Mouse (Mus musculus) heart, embryonic 10.5 days (tissue): Measurements from ENCODE around the gene Pdpk1. TPM values are rescaled to one million over a fixed set of nuclear protein-coding genes. Genes with fewer than 3 reads are reported as not detected.
"Not testable (repeated sequence)": the region's sequence is repeated elsewhere in the genome, so short reads cannot be mapped to it uniquely, and the experiment has no call there.

Experiments
- DNase-seq: peaks from one replicate; pipeline ENCODE4 v3.0.0-alpha.2; 2017; ENCODE audit warnings: low spot score
- H3K27ac ChIP-seq: fragments of 300-500 bp; sonication (generic); 2 replicates; pipeline ENCODE4 v1.5.1; 2016; ENCODE audit warnings: mild to moderate bottlenecking
- H3K27me3 ChIP-seq: fragments of 300-500 bp; sonication (generic); 2 replicates; pipeline ENCODE4 v1.6.1; 2016; ENCODE audit warnings: mild to moderate bottlenecking; ENCODE audit not compliant: poor library complexity, insufficient read depth, severe bottlenecking
- H3K36me3 ChIP-seq: fragments of 300-500 bp; sonication (generic); 2 replicates; pipeline ENCODE4 v1.6.1; 2016; ENCODE audit warnings: mild to moderate bottlenecking, moderate library complexity
- H3K4me1 ChIP-seq: fragments of 300-500 bp; sonication (generic); 2 replicates; pipeline ENCODE4 v1.6.1; 2016; ENCODE audit warnings: mild to moderate bottlenecking
- H3K4me3 ChIP-seq: fragments of 300-500 bp; sonication (generic); 2 replicates; pipeline ENCODE4 v1.5.1; 2016; ENCODE audit warnings: mild to moderate bottlenecking, moderate library complexity
- H3K9me3 ChIP-seq: fragments of 300-500 bp; sonication (generic); 2 replicates; pipeline ENCODE4 v1.6.1; 2016; ENCODE audit warnings: mild to moderate bottlenecking, moderate library complexity
- WGBS: fragments of 180-500 bp; shearing (Covaris S2); methylation state at CpG from one replicate; pipeline ENCODE4 v1.1.7; 2016; 5-methylcytosine and 5-hydroxymethylcytosine counted together
- polyA plus RNA-seq: library from polyadenylated mRNA; unstranded; fragments of >200 nt; fragmentation: Nextera tagmentation; extraction: Ambion mirVana; gene quantifications from 2 replicates; pipeline ENCODE4 v1.2.1, GENCODE M21; 2016

The Pdpk1 gene
- polyA plus RNA-seq, 1 experiment from 2014 or later, result 33.0 TPM

DNA sequence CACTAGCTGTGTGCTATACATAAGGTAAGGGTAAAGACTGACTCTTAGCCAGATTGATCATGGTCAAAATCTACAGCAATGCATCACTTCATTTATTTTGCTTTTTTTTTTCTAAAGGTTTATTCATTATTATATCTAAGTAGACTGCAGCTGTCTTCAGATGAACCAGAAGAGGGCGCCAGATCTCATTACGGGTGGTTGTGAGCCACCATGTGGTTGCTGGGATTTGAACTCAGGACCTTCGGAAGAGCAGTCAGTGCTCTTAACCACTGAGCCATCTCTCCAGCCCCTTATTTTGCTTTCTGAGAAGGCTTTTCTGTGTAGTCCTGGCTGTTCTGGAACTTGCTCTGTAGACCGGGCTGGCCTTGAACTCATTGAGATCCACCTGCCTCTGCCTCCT, 17.8 kb downstream of the Pdpk1 start:
- 0 out of 2 replicates have a peak, but pooled peaks cover 12% of the 10 kb centered on the region for H3K4me1 ChIP-seq
- WGBS, result 88% methylated on average over 4 of the region's 4 CpGs
- H3K27ac ChIP-seq, H3K4me3 ChIP-seq, H3K36me3 ChIP-seq, H3K9me3 ChIP-seq, DNase-seq, H3K27me3 ChIP-seq: not testable (repeated sequence)

DNA sequence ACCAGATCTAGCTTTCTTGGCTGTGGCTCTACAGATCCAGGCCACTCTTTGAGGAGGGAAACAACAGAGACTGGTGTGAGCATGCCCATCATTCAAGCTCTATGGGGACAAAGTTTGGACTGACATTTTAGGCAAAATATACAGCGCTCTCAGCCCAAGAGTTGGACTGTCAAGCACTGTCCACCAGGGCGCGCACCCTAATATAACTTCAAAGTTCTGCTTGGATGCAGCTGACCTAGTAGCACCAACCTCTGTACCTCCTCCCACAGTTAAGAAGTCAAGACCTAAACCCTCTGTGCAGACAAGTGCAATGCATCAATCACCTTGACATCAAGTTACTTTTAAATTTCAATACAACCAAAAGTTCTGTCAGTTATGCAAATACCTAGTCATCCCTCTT, 19.2 kb downstream of the Pdpk1 start:
- no peaks in the 10 kb centered on the region for H3K36me3 ChIP-seq
- H3K27ac ChIP-seq, result no peak overlapping the region
- DNase-seq, result no peak
- H3K4me3 ChIP-seq, result no peak overlapping the region
- no peaks in the 10 kb centered on the region for H3K27me3 ChIP-seq
- 0 out of 2 replicates have a peak, but pooled peaks cover 4% of the 10 kb centered on the region for H3K4me1 ChIP-seq
- 94% methylated on average over 3 of the region's 3 CpGs for WGBS
- no peaks in the 10 kb centered on the region for H3K9me3 ChIP-seq

DNA sequence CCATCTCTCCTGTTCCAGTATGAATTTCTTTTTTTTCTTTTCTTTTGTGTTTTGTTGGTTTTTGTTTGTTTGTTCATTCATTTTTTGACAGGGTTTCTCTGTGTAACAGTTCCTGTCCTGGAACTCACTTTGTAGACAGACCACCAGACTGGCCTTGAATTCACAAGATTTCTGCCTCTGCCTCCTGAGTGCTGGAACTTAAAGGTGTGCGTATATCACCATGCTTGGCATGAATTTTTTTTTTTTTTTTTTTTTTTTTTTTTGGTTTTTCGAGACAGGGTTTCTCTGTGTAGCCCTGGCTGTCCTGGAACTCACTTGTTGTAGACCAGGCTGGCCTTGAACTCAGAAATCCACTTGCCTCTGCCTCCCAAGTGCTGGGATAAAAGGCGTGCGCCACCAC, 21.5 kb downstream of the Pdpk1 start:
- not testable (repeated sequence) for H3K27ac ChIP-seq, H3K27me3 ChIP-seq, H3K4me3 ChIP-seq, H3K9me3 ChIP-seq, DNase-seq, H3K4me1 ChIP-seq, H3K36me3 ChIP-seq
- WGBS, result 83% methylated on average over 4 of the region's 4 CpGs

DNA sequence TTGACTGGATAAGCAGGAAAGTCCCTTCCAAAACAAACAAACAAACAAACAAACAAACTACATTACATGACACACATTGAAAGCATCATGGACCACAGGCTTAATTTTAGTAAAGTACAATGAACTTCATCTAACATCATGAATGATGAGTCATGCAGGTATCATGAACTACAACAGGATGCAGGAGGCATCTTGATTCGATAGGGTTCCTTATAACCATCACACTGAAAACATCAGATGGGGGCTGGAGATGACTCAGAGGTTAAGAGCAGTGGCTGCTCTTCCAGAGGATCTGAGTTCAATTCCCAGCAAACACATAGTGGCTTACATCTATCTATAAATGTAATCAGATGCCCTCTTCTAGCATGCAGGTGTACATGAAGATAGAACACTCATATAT, 23.1 kb downstream of the Pdpk1 start:
- WGBS, result 94% methylated on average over 1 of the region's 1 CpGs

DNA sequence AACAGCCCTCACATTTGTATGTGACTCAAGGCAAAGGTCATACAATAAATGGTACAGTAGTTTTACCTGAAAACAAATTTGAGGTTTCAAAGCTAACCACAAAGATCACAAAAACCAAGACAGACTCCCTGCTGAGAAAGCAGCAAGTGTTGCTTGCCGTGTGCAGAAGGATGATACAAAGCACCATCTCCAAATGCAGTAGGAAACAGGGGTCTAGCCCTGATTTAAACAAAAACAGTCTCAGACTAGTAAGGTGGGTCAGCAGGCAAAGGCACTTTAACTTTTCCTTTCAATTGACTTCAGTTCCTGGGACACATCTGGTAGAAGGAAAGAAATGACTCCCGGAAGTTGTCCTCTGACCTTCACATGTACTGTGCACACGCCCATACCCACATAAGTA, 23.9 kb downstream of the Pdpk1 start:
- WGBS, result 84% methylated on average over 3 of the region's 3 CpGs
- no peak for DNase-seq
- Histone ChIP-seq H3K9me3 (no peaks in the 10 kb centered on the region), H3K27ac (no peak overlapping the region), H3K4me3 (no peak overlapping the region), H3K27me3 (no peaks in the 10 kb centered on the region), H3K4me1 (no peaks in the 10 kb centered on the region), H3K36me3 (no peaks in the 10 kb centered on the region)

More for the DNA sequence above, 23.1 kb downstream of the Pdpk1 start:
- H3K4me3 ChIP-seq, result no peak overlapping the region
- no peak overlapping the region for H3K27ac ChIP-seq
- H3K27me3 ChIP-seq, result no peaks in the 10 kb centered on the region
- no peaks in the 10 kb centered on the region for H3K36me3 ChIP-seq
- H3K9me3 ChIP-seq, result no peaks in the 10 kb centered on the region
- no peaks in the 10 kb centered on the region for H3K4me1 ChIP-seq
- no peak for DNase-seq

DNA sequence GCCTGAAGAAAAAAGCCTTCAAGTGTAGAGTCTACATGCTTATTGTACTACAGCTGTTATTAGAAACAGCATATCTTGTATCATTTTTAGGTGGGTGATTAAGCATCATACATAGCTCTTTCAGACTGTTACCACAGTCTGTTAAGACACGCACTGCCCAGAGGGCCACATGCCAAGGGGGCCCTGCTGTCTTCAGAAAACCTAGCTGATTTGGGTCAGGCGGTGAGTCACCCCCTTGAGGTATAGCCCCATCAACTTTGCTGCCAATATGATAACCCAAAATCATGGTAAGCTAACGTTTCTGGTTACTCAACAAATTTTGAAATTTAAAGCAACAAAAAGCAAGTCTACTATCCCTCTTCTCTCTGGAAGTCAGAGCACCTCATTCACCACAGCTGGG, 31.3 kb downstream of the Pdpk1 start:
- Histone ChIP-seq H3K9me3 (no peaks in the 10 kb centered on the region), H3K27ac (no peak overlapping the region), H3K4me1 (no peaks in the 10 kb centered on the region), H3K36me3 (peaks cover 2% of the 10 kb centered on the region; the same call in 1 of the 2 replicates), H3K4me3 (no peak overlapping the region), H3K27me3 (no peaks in the 10 kb centered on the region)
- no peak for DNase-seq
- 84% methylated on average over 3 of the region's 3 CpGs for WGBS

DNA sequence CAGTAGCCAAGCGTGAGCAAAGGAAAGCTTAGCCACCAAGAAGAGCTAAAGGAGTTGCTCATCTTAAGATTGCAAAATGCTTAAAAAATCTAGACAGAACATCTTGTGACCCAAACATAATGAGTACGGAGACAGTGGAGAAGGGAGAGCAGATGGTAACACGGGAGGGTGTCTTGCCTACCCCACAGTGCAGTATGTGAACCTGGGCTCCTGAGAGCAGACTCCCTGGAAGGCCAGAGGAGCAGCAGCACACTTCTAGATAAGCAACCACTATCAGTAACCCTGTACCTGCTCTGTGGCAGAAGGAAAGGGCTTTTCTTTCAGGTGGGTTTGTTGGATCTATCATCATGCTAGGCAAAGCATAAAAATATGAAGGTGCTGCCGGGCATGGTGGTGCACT, 37.7 kb downstream of the Pdpk1 start:
- DNase-seq, result no peak
- Histone ChIP-seq H3K27me3 (no peaks in the 10 kb centered on the region), H3K4me3 (no peak overlapping the region), H3K36me3 (peaks cover 19% of the 10 kb centered on the region), H3K4me1 (no peaks in the 10 kb centered on the region), H3K27ac (no peak overlapping the region), H3K9me3 (no peaks in the 10 kb centered on the region)
- 81% methylated on average over 4 of the region's 4 CpGs for WGBS

DNA sequence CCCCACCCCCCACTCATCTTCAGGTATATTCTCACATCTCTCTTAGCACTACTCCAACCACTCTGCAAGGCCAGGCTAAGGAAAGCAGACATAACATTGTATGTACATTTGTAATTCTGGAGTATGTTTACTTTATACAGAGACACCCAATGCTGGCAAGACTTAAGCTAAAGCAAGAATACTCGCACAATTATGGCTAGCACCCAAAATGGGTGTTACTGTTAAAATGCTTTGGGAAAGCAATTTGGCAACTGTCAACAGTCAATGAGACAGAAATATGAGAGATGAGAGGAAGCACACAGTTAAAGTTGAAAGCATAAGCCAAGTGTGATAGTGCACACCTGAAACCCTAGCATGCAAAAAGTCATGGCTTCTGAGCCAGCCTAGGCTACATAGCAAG, 39.5 kb downstream of the Pdpk1 start:
- no peaks in the 10 kb centered on the region for H3K4me1 ChIP-seq
- DNase-seq, result no peak
- H3K9me3 ChIP-seq, result no peaks in the 10 kb centered on the region
- WGBS, result 93% methylated on average over 1 of the region's 1 CpGs
- H3K27ac ChIP-seq, result no peak overlapping the region
- peaks cover 25% of the 10 kb centered on the region for H3K36me3 ChIP-seq
- no peaks in the 10 kb centered on the region for H3K27me3 ChIP-seq
- no peak overlapping the region for H3K4me3 ChIP-seq

DNA sequence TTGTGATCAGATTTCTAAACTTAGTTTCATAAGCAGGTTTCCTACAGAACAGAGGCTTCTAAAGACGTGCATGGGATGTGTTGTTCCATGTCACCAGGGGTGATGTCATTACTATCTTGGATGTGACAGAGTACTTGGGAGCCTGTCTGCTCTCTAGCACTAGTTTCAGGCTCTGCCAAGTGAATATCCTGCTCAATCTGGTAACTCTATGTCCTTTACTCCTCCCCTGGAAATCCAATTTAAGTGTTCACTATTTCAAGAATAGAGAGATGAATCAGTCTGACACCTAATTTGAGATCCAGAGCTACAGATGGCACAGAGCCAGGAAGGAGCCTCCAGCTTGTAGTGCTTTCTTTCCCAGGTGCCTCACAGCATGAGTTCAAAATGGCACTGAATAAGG, 41.8 kb downstream of the Pdpk1 start:
- DNase-seq, result no peak
- Histone ChIP-seq H3K9me3 (no peaks in the 10 kb centered on the region), H3K4me3 (no peak overlapping the region), H3K27me3 (no peaks in the 10 kb centered on the region), H3K27ac (no peak overlapping the region), H3K4me1 (no peaks in the 10 kb centered on the region), H3K36me3 (peaks cover 45% of the 10 kb centered on the region)
- WGBS, result 54% methylated on average over 1 of the region's 1 CpGs

DNA sequence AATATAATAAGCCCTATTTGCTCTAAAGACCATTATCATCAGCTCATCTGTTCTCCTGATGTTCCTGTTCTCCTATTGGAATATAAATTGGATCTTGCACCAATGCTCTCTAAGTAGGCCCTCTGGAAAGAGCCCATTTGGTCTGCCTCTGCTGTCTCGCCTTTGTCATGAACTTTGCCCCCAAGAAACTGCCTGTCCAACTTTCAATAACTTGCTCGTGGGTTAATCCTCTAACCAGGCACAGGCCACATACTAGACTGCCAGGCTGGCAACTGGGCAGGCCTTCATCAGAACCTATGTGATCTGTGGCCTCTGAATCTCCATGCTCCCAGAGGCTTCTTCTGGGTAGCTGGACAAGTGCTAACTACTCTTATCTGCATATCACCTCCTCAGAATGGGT, 45.6 kb downstream of the Pdpk1 start:
- no peak for DNase-seq
- no peaks in the 10 kb centered on the region for H3K27me3 ChIP-seq
- H3K4me1 ChIP-seq, result no peaks in the 10 kb centered on the region
- H3K4me3 ChIP-seq, result no peak overlapping the region
- H3K9me3 ChIP-seq, result no peaks in the 10 kb centered on the region
- H3K36me3 ChIP-seq, result peaks cover 69% of the 10 kb centered on the region
- H3K27ac ChIP-seq, result no peak overlapping the region
- WGBS, result 95% methylated on average over 2 of the region's 2 CpGs

DNA sequence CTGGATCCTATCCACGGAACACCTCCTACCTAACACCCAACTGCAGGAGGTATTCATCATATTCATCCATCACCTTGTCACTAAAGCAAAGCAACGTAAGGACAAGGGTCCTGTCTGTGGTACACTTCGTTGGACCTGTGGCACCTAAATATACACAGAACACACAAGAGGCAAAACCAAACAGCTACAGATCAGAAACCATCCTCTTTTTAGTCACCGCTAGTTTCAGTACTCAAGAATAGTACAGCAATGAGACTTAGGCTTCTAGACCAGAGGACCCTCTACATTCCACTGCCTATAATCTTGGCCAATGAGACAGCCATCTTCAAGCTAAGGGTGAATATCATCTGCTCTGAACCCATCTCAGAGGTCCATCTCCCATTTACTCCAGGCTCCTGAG, 52.4 kb downstream of the Pdpk1 start:
- no peak for DNase-seq
- Histone ChIP-seq H3K4me1 (no peaks in the 10 kb centered on the region), H3K9me3 (no peaks in the 10 kb centered on the region), H3K36me3 (peaks cover 73% of the 10 kb centered on the region), H3K27me3 (no peaks in the 10 kb centered on the region), H3K27ac (no peak overlapping the region), H3K4me3 (no peak overlapping the region)
- 93% methylated on average over 4 of the region's 4 CpGs for WGBS

DNA sequence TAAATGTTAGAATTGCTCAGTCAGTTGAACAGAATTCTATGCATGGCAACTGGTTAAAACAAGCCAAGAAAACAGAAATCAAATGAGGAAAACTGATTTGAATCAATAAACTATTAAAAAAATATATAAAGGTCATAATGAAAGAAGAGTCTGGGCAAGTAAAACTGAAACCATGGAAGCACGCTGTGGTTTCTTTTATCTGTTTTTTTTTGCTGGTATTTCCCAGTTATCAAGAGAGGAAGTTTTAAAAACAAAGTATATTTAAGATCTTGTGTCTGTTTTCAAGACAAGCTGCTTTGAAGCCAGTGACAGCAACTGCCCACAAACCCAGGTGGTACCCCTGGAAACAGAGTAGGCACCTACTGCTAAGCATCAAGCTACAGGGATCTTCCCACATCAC, 60.1 kb downstream of the Pdpk1 start:
- Histone ChIP-seq H3K36me3 (peaks cover 76% of the 10 kb centered on the region), H3K27ac (no peak overlapping the region), H3K4me3 (no peak overlapping the region), H3K9me3 (no peaks in the 10 kb centered on the region), H3K4me1 (no peaks in the 10 kb centered on the region), H3K27me3 (no peaks in the 10 kb centered on the region)
- no peak for DNase-seq
- whole genome bisulfite sequencing, result 95% methylated on average over 1 of the region's 1 CpGs

DNA sequence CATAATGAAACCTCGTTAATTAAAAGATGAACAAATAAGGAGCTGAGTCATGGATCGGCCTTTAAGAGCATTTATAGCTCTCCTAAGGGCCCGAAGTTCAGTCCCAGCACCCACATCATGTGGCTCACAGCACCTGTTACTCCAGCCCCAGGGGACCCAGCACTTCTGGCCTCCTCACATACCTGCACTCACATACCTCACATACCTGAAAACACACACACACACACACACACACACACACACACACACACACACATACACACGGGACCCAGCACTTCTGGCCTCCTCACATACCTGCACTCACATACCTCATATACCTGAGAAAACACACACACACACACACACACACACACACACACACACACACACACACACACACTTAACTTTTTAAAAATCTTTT, 64.3 kb downstream of the Pdpk1 start:
- WGBS, result 91% methylated on average over 4 of the region's 4 CpGs
- H3K36me3 ChIP-seq, result peaks cover 59% of the 10 kb centered on the region
- not testable (repeated sequence) for H3K9me3 ChIP-seq, H3K27ac ChIP-seq, H3K27me3 ChIP-seq, DNase-seq, H3K4me3 ChIP-seq, H3K4me1 ChIP-seq

DNA sequence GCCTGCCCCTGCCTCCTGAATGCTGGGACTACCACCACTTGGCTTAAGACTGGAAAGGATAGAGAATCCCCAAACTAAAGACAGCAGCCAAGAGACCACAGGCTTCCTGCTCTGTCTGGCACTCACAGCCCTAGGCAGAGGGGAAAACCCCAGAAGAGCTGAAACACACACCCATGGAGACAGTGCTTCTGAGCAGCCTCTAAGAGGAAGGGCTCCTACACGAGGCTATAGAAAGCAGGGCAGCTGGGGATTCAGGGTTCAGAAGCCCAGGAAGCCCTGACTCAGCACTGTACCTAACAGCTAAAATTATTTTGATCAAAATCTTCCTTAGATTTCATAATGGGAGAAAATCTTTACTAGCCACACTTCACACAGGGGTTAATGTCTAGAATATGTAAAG, 66.1 kb downstream of the Pdpk1 start:
- no peak overlapping the region for H3K27ac ChIP-seq
- H3K4me3 ChIP-seq, result no peak overlapping the region
- H3K27me3 ChIP-seq, result no peaks in the 10 kb centered on the region
- H3K4me1 ChIP-seq, result no peaks in the 10 kb centered on the region
- no peak for DNase-seq
- no peaks in the 10 kb centered on the region for H3K9me3 ChIP-seq
- peaks cover 52% of the 10 kb centered on the region for H3K36me3 ChIP-seq
- 45% methylated on average over 1 of the region's 1 CpGs for WGBS
